Mouse (Mus musculus): ENCODE measurements around the gene Fasl.

- TF ChIP-seq CTCF (IDR thresholded peaks at IDR 0.05; ENCODE audit: control insufficient read depth, insufficient read depth, low read length) (no peak), POLR2A (IDR thresholded peaks at IDR 0.05; ENCODE audit: borderline replicate concordance, control insufficient read depth, low read depth, low read length) (no peak)
Measured at GRCm38 (mm10) chr1:161792687-161792969, 4.3 kb upstream of the Fasl start.
